In the genomic region with DNA sequence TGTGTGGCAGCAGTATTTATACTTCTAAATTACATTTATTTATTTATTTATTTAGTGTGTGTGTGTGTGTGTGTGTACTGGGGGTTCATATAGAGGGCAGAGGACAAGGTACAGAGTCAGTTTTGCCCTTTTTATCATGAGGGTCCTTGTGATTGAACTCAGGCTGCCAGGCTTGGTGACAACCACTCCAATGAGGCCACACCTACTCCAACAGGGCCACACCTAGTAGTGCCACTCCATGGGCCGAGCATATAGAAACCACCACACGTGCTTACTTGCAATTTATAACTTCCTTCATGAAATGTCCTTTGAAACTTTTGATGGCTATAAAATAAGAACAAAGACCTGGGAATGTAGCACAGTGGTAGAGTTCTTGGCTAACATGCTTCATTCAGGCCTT, we compare ENCODE assay signal across 1 mouse cellular context.
TF ChIP-seq lines count a peak whose summit lies in the region.

No protein-coding gene starts in this region.

TF ChIP-seq in MEL, 35 proteins besides CTCF, POLR2A, EP300 and RAD21:
- TF ChIP-seq SMC3 (IDR thresholded peaks at IDR 0.05; ENCODE audit: low read depth, low read length) (no peak), GABPA (IDR thresholded peaks at IDR 0.05; ENCODE audit: low read depth, low read length) (no peak), BHLHE40 (IDR thresholded peaks at IDR 0.05; ENCODE audit: borderline replicate concordance, low read depth, low read length) (0 out of 2 replicates have a peak, but pooled peaks have one; percentile 21), ETS1 (IDR thresholded peaks at IDR 0.05; ENCODE audit: low read depth, low read length) (no peak), MYC (IDR thresholded peaks at IDR 0.05; ENCODE audit: low read depth, low read length) (peak; percentile 37; the same call in 1 of the 2 replicates)
